Mouse (Mus musculus) midbrain, embryonic 13.5 days (tissue): ENCODE measurements around the gene Kdm1b. TPM values are rescaled to one million over a fixed set of nuclear protein-coding genes. Genes with fewer than 3 reads are reported as not detected.

Experiments
- ATAC-seq: fragments of 200-750 bp; cut with Nextera tagmentation; 2 replicates; pipeline ENCODE4 v1.8.0; 2017; ENCODE audit warnings: mild to moderate bottlenecking, moderate TSS enrichment, moderate library complexity
- H3K27ac ChIP-seq: fragments of 300-500 bp; sonication (generic); 2 replicates; pipeline ENCODE4 v1.5.1; 2015; ENCODE audit warnings: inconsistent platforms, mild to moderate bottlenecking, moderate library complexity
- H3K27me3 ChIP-seq: fragments of 300-500 bp; sonication (generic); 2 replicates; pipeline ENCODE4 v1.6.1; 2015; ENCODE audit warnings: mild to moderate bottlenecking, inconsistent platforms
- H3K36me3 ChIP-seq: fragments of 300-500 bp; sonication (generic); 2 replicates; pipeline ENCODE4 v1.6.1; 2015; ENCODE audit warnings: mild to moderate bottlenecking, inconsistent platforms
- H3K4me1 ChIP-seq: fragments of 300-500 bp; sonication (generic); replicated peaks from 2 replicates; pipeline ENCODE4 v1.6.1; 2015; ENCODE audit warnings: inconsistent platforms
- H3K4me2 ChIP-seq: fragments of 300-500 bp; sonication (generic); replicated peaks from 2 replicates; pipeline ENCODE4 v1.6.1; 2015; ENCODE audit warnings: moderate library complexity, mild to moderate bottlenecking, inconsistent platforms
- H3K4me3 ChIP-seq: fragments of 300-500 bp; sonication (generic); replicated peaks from 2 replicates; pipeline ENCODE4 v1.5.1; 2015; ENCODE audit warnings: mild to moderate bottlenecking, inconsistent platforms
- H3K9ac ChIP-seq: fragments of 300-500 bp; sonication (generic); replicated peaks from 2 replicates; pipeline ENCODE4 v1.6.1; 2015; ENCODE audit warnings: mild to moderate bottlenecking, inconsistent platforms
- H3K9me3 ChIP-seq: fragments of 300-500 bp; sonication (generic); 2 replicates; pipeline ENCODE4 v1.6.1; 2016; ENCODE audit warnings: mild to moderate bottlenecking, inconsistent platforms
- WGBS: fragments of 180-500 bp; shearing (Covaris S2); methylation state at CpG from one replicate; pipeline ENCODE4 v1.1.7; 2015; 5-methylcytosine and 5-hydroxymethylcytosine counted together
- polyA plus RNA-seq: library from polyadenylated mRNA; unstranded; fragments of >200 nt; fragmentation: Nextera tagmentation; extraction: Ambion mirVana; gene quantifications from 2 replicates; pipeline ENCODE4 v1.2.1, GENCODE M21; 2015

Gene Kdm1b
- polyA plus RNA-seq, 1 experiment from 2014 or later: 22.3 TPM

GRCm38 (mm10) chr13:47037946-47038345 is 5.4 kb upstream of the Kdm1b start:
- Histone ChIP-seq H3K4me2 (no peak overlapping the region), H3K9me3 (no peaks in the 10 kb centered on the region), H3K4me1 (peaks cover 12% of the 10 kb centered on the region), H3K9ac (no peak overlapping the region), H3K4me3 (no peak overlapping the region), H3K36me3 (peaks cover 15% of the 10 kb centered on the region), H3K27ac (no peak overlapping the region), H3K27me3 (no peaks in the 10 kb centered on the region)
- WGBS: 84% methylated on average over 6 of the region's 6 CpGs
- ATAC-seq: no peak

- Histone ChIP-seq H3K4me3 (no peak overlapping the region), H3K27ac (no peak overlapping the region), H3K9ac (no peak overlapping the region), H3K4me2 (no peak overlapping the region), H3K36me3 (peaks cover 6% of the 10 kb centered on the region), H3K4me1 (peaks cover 24% of the 10 kb centered on the region), H3K9me3 (no peaks in the 10 kb centered on the region), H3K27me3 (no peaks in the 10 kb centered on the region)
- 93% methylated on average over 5 of the region's 5 CpGs for WGBS
- no peak for ATAC-seq
Observed at GRCm38 (mm10) chr13:47040061-47040460, 3.2 kb upstream of the Kdm1b start.

DNA sequence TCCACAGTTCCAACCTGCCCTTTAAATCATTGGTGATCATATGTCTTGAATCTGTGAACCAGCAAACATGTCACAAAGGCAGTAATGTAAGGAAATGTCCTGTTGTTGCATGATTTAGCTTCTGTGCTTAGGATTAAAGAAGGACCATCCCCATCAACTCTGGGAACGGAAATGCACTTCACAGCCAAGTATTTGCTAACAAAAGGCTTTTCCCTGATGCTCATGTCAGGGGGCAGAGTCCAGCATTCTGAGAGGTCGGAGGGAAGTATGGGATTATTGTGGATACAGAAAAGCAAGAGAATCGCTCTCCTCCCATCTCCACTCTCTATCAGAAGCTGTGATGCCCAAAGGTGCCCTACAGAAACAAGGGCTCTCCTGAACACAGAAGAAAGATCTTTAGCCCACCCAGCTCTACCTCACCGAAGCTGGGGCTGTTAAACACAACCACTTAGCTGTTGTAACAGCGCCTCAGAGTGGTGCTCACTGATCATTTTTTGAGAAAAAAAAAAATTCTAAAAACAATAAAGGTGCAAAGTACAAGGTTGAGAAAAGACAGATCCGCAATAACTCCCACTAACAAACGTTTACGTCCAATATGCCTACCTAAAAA is 1.2 kb upstream of the Kdm1b start:
- peak overlapping the region; percentile 37; the same call in 1 of the 2 replicates for H3K9ac ChIP-seq
- WGBS: 43% methylated on average over 8 of the region's 8 CpGs
- H3K4me1 ChIP-seq: peaks cover 31% of the 10 kb centered on the region
- peaks cover 5% of the 10 kb centered on the region for H3K36me3 ChIP-seq
- ATAC-seq: no peak
- H3K27ac ChIP-seq: peak overlapping the region; percentile 44; the same call in 1 of the 2 replicates
- no peaks in the 10 kb centered on the region for H3K9me3 ChIP-seq
- no peaks in the 10 kb centered on the region for H3K27me3 ChIP-seq
- H3K4me3 ChIP-seq: peak overlapping the region; percentile 79
- peak overlapping the region; percentile 99 for H3K4me2 ChIP-seq

DNA sequence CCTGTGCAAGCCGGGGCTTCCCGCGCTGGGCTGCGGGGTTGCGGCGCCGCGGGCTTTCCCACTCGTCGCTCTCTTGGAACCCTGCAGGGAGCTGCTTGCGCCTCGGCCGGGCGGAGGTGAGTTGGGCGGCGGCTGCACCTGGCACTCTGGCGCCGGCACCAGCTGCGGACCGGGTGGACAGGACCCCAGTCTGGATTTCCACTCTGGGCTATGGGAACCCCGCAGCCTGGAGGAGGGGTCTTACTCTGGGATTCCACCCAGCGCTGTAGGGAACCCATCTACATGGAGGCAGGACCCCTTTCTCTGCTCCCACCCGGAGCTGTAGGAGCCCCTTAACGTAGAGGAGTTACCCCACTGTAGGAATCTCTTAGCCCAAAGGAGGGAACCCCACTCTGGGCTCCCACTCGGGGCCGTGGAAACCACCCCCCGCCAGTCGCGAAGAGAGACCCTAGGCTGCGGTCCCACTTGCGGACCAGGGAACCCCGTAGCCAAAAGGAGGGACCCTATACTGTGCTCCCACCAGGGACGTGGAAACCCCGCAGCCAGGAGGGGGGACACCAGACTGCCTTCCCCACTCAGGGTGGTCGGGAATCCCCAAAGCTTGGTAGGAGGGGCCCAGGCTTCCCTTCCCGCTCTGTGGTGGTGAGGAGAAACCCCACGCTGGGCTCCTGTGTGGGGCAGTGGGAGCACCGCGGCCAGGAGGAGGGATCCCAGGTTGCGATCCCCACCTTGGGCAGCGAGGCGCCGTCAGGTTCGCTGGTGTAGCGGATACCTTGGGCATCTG is 726 bp downstream of the Kdm1b start:
- H3K4me2 ChIP-seq: peak overlapping the region; percentile 99
- peak overlapping the region; percentile 79 for H3K4me3 ChIP-seq
- no peaks in the 10 kb centered on the region for H3K9me3 ChIP-seq
- H3K27me3 ChIP-seq: no peaks in the 10 kb centered on the region
- H3K36me3 ChIP-seq: peaks cover 6% of the 10 kb centered on the region
- H3K9ac ChIP-seq: peak overlapping the region; percentile 80
- H3K4me1 ChIP-seq: peaks cover 31% of the 10 kb centered on the region
- 2% methylated on average over 45 of the region's 45 CpGs for WGBS
- ATAC-seq: peak; percentile 63
- peak overlapping the region; percentile 69 for H3K27ac ChIP-seq

DNA sequence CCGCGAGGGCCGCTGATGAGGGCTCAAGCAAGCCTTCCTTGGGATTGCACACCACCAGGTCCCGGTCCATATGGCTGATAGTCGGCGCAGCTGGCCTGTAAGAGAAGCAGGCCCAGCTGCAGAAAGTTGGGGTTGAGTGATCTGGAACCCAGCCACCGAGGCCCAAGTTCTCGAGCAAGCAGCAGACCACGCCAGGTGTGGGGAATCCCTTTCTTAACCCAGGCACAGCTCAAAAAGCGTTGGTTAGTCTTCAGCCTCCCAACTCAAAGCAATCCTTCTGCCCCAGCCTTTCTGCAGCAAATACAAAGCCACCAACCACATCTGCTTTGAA is 1.3 kb downstream of the Kdm1b start, which contains the start of gene Tpmt:
Tpmt (minus strand) TSS at position 121 of the 331 bp plus-strand sequence.
- peak within 1 kb of the TSS; percentile 69 for H3K27ac ChIP-seq
- H3K4me3 ChIP-seq: peak within 1 kb of the TSS; percentile 79
- 17% methylated on average over 10 of the region's 10 CpGs for WGBS
- H3K9me3 ChIP-seq: no peaks in the 10 kb centered on the region
- no peak for ATAC-seq
- H3K4me1 ChIP-seq: peaks cover 31% of the 10 kb centered on the region
- H3K36me3 ChIP-seq: peaks cover 12% of the 10 kb centered on the region
- H3K27me3 ChIP-seq: no peaks in the 10 kb centered on the region
- H3K9ac ChIP-seq: peak within 1 kb of the TSS; percentile 80
- peak within 1 kb of the TSS; percentile 99 for H3K4me2 ChIP-seq

- Histone ChIP-seq H3K36me3 (peaks cover 45% of the 10 kb centered on the region), H3K9ac (no peak overlapping the region), H3K4me3 (no peak overlapping the region), H3K4me2 (no peak overlapping the region), H3K4me1 (peaks cover 19% of the 10 kb centered on the region), H3K9me3 (no peaks in the 10 kb centered on the region), H3K27me3 (no peaks in the 10 kb centered on the region), H3K27ac (no peak overlapping the region)
- no peak for ATAC-seq
- WGBS: 90% methylated on average over 4 of the region's 4 CpGs
Observed at GRCm38 (mm10) chr13:47047996-47048395, 4.7 kb downstream of the Kdm1b start.

GRCm38 (mm10) chr13:47050009-47050408 is 6.7 kb downstream of the Kdm1b start:
- no peak overlapping the region for H3K27ac ChIP-seq

DNA sequence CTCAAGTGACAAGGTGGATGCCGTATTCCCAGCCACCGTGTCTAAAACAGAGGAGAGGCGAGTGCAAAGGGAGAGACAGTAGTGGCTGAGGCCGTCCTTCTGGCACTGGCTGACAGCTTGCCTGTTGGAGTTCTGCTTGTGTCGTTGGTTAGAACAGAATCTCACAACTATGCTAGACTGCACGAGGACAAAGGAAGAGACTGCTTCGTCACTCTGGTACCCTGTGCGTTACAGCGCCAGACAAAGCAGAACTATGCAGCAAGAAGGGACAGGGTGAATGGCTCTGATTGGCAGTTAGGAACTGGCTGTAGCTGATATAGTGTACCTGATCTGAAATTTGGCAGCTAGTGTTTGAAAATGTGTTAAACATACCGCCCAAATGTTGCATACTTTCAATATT is 10.7 kb downstream of the Kdm1b start:
- H3K36me3 ChIP-seq: peaks cover 87% of the 10 kb centered on the region
- no peaks in the 10 kb centered on the region for H3K27me3 ChIP-seq
- H3K4me2 ChIP-seq: no peak overlapping the region
- H3K27ac ChIP-seq: no peak overlapping the region
- no peaks in the 10 kb centered on the region for H3K9me3 ChIP-seq
- ATAC-seq: no peak
- H3K9ac ChIP-seq: no peak overlapping the region
- no peaks in the 10 kb centered on the region for H3K4me1 ChIP-seq
- 34% methylated on average over 10 of the region's 10 CpGs for WGBS
- no peak overlapping the region for H3K4me3 ChIP-seq

More at GRCm38 (mm10) chr13:47050009-47050408, 6.7 kb downstream of the Kdm1b start:
- no peaks in the 10 kb centered on the region for H3K9me3 ChIP-seq
- no peak overlapping the region for H3K4me2 ChIP-seq
- H3K27me3 ChIP-seq: no peaks in the 10 kb centered on the region
- peaks cover 8% of the 10 kb centered on the region; the same call in 1 of the 2 replicates for H3K4me1 ChIP-seq
- WGBS: 89% methylated on average over 4 of the region's 4 CpGs
- no peak overlapping the region for H3K4me3 ChIP-seq
- no peak for ATAC-seq
- no peak overlapping the region for H3K9ac ChIP-seq
- H3K36me3 ChIP-seq: peaks cover 59% of the 10 kb centered on the region

GRCm38 (mm10) chr13:47056126-47056525 is 12.8 kb downstream of the Kdm1b start:
- H3K9me3 ChIP-seq: no peaks in the 10 kb centered on the region
- H3K36me3 ChIP-seq: peaks cover 87% of the 10 kb centered on the region
- H3K4me3 ChIP-seq: no peak overlapping the region
- 95% methylated on average over 11 of the region's 11 CpGs for WGBS
- no peak overlapping the region for H3K27ac ChIP-seq
- no peak overlapping the region for H3K4me2 ChIP-seq
- no peaks in the 10 kb centered on the region for H3K27me3 ChIP-seq
- no peak for ATAC-seq
- no peaks in the 10 kb centered on the region for H3K4me1 ChIP-seq
- H3K9ac ChIP-seq: no peak overlapping the region

- Histone ChIP-seq H3K4me3 (no peak overlapping the region), H3K4me2 (no peak overlapping the region), H3K4me1 (no peaks in the 10 kb centered on the region), H3K9me3 (no peaks in the 10 kb centered on the region), H3K9ac (no peak overlapping the region), H3K27ac (no peak overlapping the region), H3K36me3 (peaks cover 88% of the 10 kb centered on the region), H3K27me3 (no peaks in the 10 kb centered on the region)
- WGBS: 98% methylated on average over 5 of the region's 5 CpGs
- no peak for ATAC-seq
Observed at GRCm38 (mm10) chr13:47056781-47057180, 13.5 kb downstream of the Kdm1b start.

DNA sequence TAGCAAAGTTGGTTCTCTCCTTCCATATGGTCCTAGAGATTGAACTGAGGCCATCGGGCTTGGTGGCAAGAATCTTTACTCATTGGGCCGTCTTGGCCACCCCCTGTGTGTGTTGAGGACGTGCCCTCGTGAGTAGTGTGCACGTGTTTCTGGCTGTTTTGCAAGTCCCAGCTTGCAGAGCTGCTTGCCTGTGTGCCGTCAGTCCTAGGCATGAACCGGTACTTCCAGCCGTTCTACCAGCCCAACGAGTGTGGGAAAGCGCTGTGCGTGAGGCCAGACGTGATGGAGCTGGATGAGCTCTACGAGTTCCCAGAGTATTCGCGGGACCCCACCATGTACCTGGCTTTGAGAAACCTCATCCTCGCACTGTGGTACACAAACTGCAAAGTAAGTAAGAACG is 19.5 kb downstream of the Kdm1b start:
- no peaks in the 10 kb centered on the region for H3K4me1 ChIP-seq
- 94% methylated on average over 17 of the region's 17 CpGs for WGBS

DNA sequence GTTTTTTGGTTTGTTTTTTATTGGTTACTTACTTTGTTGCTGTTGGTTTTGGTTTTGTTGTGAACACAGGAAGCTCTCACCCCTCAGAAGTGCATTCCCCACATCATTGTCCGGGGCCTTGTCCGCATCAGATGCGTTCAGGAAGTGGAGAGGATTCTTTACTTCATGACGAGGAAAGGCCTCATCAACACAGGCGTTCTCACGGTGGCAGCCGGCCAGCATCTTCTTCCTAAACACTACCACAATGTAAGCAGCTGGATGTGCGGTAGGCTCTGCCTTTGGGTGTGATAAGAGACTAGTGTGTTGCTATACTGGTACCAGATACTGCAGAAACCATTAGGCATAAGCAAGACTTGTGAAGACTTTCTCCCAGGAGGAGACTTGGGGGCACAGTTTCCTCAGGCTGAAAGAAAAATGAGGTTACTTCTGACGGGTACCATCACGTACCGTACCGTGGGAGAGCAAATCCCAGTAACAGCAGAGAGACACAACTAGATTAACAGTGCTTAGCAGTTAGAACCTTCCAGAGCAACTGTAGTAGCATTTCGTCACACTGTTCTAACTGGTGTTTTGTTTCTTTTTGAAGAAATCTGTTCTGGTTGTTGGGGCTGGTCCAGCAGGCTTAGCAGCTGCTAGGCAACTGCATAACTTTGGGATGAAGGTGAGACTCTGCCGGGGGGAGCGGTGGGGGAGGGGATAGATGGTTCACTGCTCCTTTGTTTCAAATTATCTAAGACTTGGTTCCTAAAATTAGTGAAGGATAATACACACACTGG is 20.9 kb downstream of the Kdm1b start:
- no peak overlapping the region for H3K4me3 ChIP-seq
- no peaks in the 10 kb centered on the region for H3K4me1 ChIP-seq
- H3K9me3 ChIP-seq: no peaks in the 10 kb centered on the region
- H3K27me3 ChIP-seq: no peaks in the 10 kb centered on the region
- no peak overlapping the region for H3K9ac ChIP-seq
- peaks cover 90% of the 10 kb centered on the region for H3K36me3 ChIP-seq
- H3K4me2 ChIP-seq: no peak overlapping the region
- ATAC-seq: no peak
- no peak overlapping the region for H3K27ac ChIP-seq
- WGBS: 83% methylated on average over 15 of the region's 15 CpGs

More for the DNA sequence above, 19.5 kb downstream of the Kdm1b start:
- Histone ChIP-seq H3K36me3 (peaks cover 91% of the 10 kb centered on the region), H3K9ac (no peak overlapping the region), H3K9me3 (no peaks in the 10 kb centered on the region), H3K4me3 (no peak overlapping the region), H3K27ac (no peak overlapping the region), H3K27me3 (no peaks in the 10 kb centered on the region), H3K4me2 (no peak overlapping the region)
- ATAC-seq: no peak
